Mouse (Mus musculus): ENCODE measurements around the gene Tjp1.
A peak's percentile ranks its signal among the peaks of the same experiment; 100 is the strongest.

Gene Tjp1

GRCm38 (mm10) chr7:65394672-65395071, 132.9 kb downstream of the Tjp1 start:
- ATAC-seq (ENCODE audit: insufficient number of reproducible peaks, low FRiP score, low TSS enrichment), result no peak

GRCm38 (mm10) chr7:65393704-65394452, 133.7 kb downstream of the Tjp1 start:
- no peak for ATAC-seq (ENCODE audit: insufficient number of reproducible peaks, low FRiP score, low TSS enrichment)

- no peak for ATAC-seq (ENCODE audit: insufficient number of reproducible peaks, low FRiP score, low TSS enrichment)
These were observed 134.6 kb downstream of the Tjp1 start for GRCm38 (mm10) chr7:65392986-65393385.

- ATAC-seq (ENCODE audit: insufficient number of reproducible peaks, low FRiP score, low TSS enrichment), result no peak
These were observed 138.0 kb downstream of the Tjp1 start for GRCm38 (mm10) chr7:65389539-65389938.

- peak; percentile 40; the same call in 1 of the 2 replicates for ATAC-seq (ENCODE audit: insufficient number of reproducible peaks, low FRiP score, low TSS enrichment)
These were observed 139.2 kb downstream of the Tjp1 start for GRCm38 (mm10) chr7:65388243-65389013.

DNA sequence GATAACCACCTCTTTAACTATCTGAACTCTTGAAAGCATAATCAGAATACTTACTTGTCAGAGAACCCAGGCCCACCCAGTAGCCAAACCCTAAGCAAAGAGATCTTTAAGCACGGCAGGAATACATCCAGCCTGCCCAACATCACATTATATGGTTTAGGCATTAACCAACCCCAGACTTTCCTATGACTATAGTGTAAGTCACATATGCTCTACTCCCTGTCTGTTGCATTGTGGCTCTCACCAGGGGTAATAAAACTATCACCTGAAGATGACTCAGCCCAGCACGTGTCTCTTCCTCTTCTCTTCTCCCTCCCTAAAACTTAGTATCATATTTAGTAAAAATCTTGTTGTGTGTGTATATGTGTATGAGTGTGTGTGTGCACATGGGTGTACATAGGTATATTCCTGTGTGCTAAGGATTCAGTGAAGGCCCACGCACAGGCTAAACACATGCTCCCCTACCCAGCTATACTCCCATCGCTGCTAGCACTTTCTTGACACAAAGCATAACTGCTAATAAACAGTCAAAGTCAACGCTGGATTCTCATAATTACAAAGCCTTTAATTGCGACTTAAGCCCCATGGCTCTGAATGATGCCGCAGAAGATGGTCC, 139.9 kb downstream of the Tjp1 start:
- ATAC-seq (ENCODE audit: insufficient number of reproducible peaks, low FRiP score, low TSS enrichment), result no peak

DNA sequence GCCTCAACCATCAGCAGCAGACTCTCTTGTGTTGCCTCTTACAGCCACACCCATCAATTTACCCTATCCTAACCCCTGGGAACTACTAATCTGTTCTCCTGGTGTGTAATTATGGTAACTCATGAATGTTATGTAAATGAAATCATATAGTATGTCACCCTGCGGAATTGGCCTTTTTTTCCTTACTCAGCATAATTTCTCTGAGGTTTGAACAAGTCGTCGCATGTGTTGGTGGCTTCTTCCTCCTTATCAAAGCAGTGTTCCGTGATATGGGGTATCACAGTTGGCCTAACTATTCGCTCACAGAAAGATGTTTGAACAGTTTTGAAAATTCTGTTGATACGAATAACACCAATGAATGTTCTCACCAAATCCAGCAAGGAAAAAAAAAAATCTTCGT, 142.8 kb downstream of the Tjp1 start:
- ATAC-seq (ENCODE audit: insufficient number of reproducible peaks, low FRiP score, low TSS enrichment), result no peak

GRCm38 (mm10) chr7:65382515-65383283, 144.9 kb downstream of the Tjp1 start:
- ATAC-seq (ENCODE audit: insufficient number of reproducible peaks, low FRiP score, low TSS enrichment), result no peak

DNA sequence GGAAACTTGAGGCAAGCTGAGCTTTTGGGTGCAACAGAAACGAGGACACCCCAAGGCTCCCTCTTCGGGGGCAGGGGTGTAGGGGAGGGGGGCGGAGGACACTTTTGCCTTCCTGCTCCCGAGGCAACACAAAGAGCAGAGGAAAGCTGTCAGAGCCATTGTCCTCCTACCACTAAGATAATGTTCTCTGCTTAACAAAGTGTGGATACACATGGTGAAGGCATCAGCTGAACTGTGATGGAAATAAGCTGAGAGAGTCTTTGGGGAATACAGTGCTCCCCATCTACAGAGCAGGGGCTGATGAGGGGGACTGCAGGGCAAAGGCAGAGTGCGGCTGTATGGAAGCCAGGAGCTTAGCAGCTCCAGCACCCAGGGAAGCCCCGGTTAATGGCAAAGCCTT, 145.7 kb downstream of the Tjp1 start:
- ATAC-seq (ENCODE audit: insufficient number of reproducible peaks, low FRiP score, low TSS enrichment), result no peak

GRCm38 (mm10) chr7:65380716-65381115, 146.9 kb downstream of the Tjp1 start:
- ATAC-seq (ENCODE audit: insufficient number of reproducible peaks, low FRiP score, low TSS enrichment), result no peak

GRCm38 (mm10) chr7:65378818-65379565, 148.6 kb downstream of the Tjp1 start:
- no peak for ATAC-seq (ENCODE audit: insufficient number of reproducible peaks, low FRiP score, low TSS enrichment)

DNA sequence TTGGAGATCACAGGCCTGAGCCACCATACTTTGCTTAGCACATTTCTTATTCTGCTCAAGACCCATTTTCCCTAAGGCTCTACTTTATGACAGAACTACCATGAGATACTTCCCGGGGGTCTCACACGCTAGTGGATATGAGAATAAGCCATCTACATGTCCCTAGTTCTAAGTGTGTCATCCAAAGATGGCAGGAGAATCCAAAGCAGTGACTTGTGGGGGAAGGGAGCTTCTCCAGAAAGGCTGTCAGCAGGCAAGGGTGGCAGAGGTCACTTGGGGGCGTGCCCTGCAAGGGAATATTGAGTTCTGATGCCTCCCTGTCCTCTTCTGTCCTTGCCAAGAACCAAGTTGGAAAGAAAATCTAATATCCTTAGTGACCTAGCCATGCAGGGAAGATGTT, 150.1 kb downstream of the Tjp1 start:
- ATAC-seq (ENCODE audit: insufficient number of reproducible peaks, low FRiP score, low TSS enrichment), result no peak

GRCm38 (mm10) chr7:65375621-65376020, 152.0 kb downstream of the Tjp1 start:
- ATAC-seq (ENCODE audit: insufficient number of reproducible peaks, low FRiP score, low TSS enrichment), result no peak

DNA sequence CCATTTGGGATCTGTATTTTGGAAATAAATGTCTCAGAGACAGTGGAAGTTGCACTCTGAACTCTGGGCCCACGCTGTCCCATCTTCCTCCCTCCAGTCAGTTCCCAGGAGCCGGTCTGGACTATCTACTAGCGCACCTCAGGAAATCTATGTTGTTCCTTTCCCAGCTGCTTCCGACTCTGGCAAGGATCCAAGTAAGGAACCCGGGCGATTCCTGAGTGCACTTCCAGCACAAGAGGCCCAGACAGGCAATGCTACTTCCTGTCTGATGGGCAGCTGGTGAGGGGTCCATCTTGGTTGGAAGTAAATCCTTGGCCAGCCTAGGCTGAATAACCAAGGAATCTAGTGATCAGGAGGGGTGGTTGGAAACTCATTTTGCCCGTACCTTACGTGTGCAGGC, 152.4 kb downstream of the Tjp1 start:
- ATAC-seq (ENCODE audit: insufficient number of reproducible peaks, low FRiP score, low TSS enrichment), result no peak

DNA sequence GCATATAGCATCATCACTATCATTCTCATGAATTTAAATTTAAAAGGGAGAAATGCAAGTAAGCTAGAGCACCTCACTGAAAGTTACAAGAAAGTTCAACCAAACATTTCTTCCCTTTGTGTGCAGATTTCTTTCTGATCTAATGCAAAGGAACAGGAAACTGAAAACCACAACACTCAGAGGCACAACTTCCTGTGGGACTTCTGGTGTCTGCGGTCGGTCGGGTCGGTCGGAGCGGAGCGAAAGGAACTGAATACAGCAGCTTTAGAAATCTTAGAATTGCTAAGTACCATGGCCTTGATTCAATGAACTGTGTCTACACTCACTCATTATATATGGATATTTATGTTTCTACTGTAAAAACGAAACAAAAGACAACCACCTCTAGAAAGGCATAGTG, 154.2 kb downstream of the Tjp1 start:
- ATAC-seq (ENCODE audit: insufficient number of reproducible peaks, low FRiP score, low TSS enrichment), result no peak

GRCm38 (mm10) chr7:65371765-65372164, 155.8 kb downstream of the Tjp1 start:
- no peak for ATAC-seq (ENCODE audit: insufficient number of reproducible peaks, low FRiP score, low TSS enrichment)

GRCm38 (mm10) chr7:65370787-65371616, 156.6 kb downstream of the Tjp1 start:
- peak; percentile 61 for ATAC-seq (ENCODE audit: insufficient number of reproducible peaks, low FRiP score, low TSS enrichment)

- ATAC-seq (ENCODE audit: insufficient number of reproducible peaks, low FRiP score, low TSS enrichment), result no peak
These were observed 157.2 kb downstream of the Tjp1 start for GRCm38 (mm10) chr7:65370381-65370786.

GRCm38 (mm10) chr7:65369101-65369500, 158.5 kb downstream of the Tjp1 start:
- no peak for ATAC-seq (ENCODE audit: insufficient number of reproducible peaks, low FRiP score, low TSS enrichment)

Measured in cerebellum, adult (tissue).